Mouse (Mus musculus): ENCODE results near the gene March1. TPM values are rescaled to one million over a fixed set of nuclear protein-coding genes. Genes with fewer than 3 reads are reported as not detected.

The March1 gene
- polyA plus RNA-seq, 1 experiment from 2014 or later: 0.78 TPM

DNA sequence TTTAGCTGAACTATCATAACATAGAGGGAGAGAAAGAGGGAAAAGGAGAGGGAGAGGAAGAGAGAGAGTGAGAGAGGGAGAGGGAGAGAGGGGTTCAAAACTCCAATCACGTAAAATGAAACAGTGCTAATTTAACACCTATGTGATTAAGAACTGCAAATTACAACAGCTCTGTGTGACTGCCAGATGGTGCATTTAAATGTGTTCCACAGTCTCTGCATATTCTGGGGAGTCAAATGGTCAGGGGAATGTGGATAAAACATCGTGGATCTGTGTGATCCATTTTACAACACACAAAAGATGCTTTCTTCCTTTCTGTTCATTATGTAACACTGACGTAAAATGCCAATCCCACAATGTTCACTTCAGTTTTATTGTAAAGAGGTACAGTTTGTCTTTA lies 416.0 kb downstream of the March1 start:
- Histone ChIP-seq H3K27ac (replicated peaks in 1 of 2; ENCODE audit: control insufficient read depth in 1 of 2, insufficient read depth in 1 of 2, low read depth in 2 of 2, low read length in 2 of 2) (no peak overlapping the region), H3K4me2 (ENCODE audit: low read length) (no peak overlapping the region), H3K4me1 (ENCODE audit: control insufficient read depth in 2 of 2, insufficient read depth in 2 of 2, low read length in 2 of 2) (no peaks in the 10 kb centered on the region), H3K9me3 (ENCODE audit: control insufficient read depth, low read length) (no peaks in the 10 kb centered on the region), H3K4me3 (ENCODE audit: control insufficient read depth in 1 of 2, insufficient read depth in 1 of 2, low read depth in 1 of 2, low read length in 2 of 2) (no peak overlapping the region), H3K27me3 (ENCODE audit: control insufficient read depth, insufficient read depth, low read length) (no peaks in the 10 kb centered on the region), H3K9ac (ENCODE audit: low read length) (no peak overlapping the region), H3K36me3 (ENCODE audit: control insufficient read depth, insufficient read depth, low read length) (no peaks in the 10 kb centered on the region)
- no peak for ATAC-seq (ENCODE audit: insufficient number of reproducible peaks, insufficient read depth, low FRiP score, low read depth)
- 71% methylated on average over 3 of the region's 3 CpGs for WGBS

GRCm38 (mm10) chr8:66034429-66034828 lies 416.7 kb downstream of the March1 start:
- Histone ChIP-seq H3K4me3 (ENCODE audit: control insufficient read depth in 1 of 2, insufficient read depth in 1 of 2, low read depth in 1 of 2, low read length in 2 of 2) (no peak overlapping the region), H3K9ac (ENCODE audit: low read length) (no peak overlapping the region), H3K4me1 (ENCODE audit: control insufficient read depth in 2 of 2, insufficient read depth in 2 of 2, low read length in 2 of 2) (no peaks in the 10 kb centered on the region), H3K9me3 (ENCODE audit: control insufficient read depth, low read length) (no peaks in the 10 kb centered on the region), H3K4me2 (ENCODE audit: low read length) (no peak overlapping the region), H3K27ac (replicated peaks in 1 of 2; ENCODE audit: control insufficient read depth in 1 of 2, insufficient read depth in 1 of 2, low read depth in 2 of 2, low read length in 2 of 2) (no peak overlapping the region), H3K36me3 (ENCODE audit: control insufficient read depth, insufficient read depth, low read length) (no peaks in the 10 kb centered on the region), H3K27me3 (ENCODE audit: control insufficient read depth, insufficient read depth, low read length) (no peaks in the 10 kb centered on the region)
- WGBS: 77% methylated on average over 3 of the region's 3 CpGs
- no peak for ATAC-seq (ENCODE audit: insufficient number of reproducible peaks, insufficient read depth, low FRiP score, low read depth)

DNA sequence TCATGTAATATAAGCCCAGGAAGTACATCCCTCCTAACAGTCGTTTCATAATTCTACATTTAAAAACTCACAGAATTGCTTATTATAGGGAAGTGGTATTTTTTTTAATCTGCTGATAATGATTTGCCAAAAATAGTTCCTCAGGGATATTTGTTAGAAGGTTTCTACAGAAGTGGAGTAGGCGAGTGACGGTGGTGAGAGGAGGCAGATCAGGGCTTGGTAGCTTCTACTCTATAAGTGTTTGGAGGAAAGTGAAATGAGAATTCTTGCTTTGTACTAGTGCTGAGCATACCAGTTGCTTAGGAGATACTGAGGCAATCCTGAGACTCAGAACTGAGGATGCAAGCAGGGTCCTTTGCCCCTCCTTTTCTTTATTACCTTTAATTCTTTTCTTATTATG lies 476.5 kb downstream of the March1 start:
- Histone ChIP-seq H3K4me3 (ENCODE audit: control insufficient read depth in 1 of 2, insufficient read depth in 1 of 2, low read depth in 1 of 2, low read length in 2 of 2) (no peak overlapping the region), H3K9me3 (ENCODE audit: control insufficient read depth, low read length) (no peaks in the 10 kb centered on the region), H3K4me2 (ENCODE audit: low read length) (no peak overlapping the region), H3K36me3 (ENCODE audit: control insufficient read depth, insufficient read depth, low read length) (no peaks in the 10 kb centered on the region), H3K27me3 (ENCODE audit: control insufficient read depth, insufficient read depth, low read length) (no peaks in the 10 kb centered on the region), H3K4me1 (ENCODE audit: control insufficient read depth in 2 of 2, insufficient read depth in 2 of 2, low read length in 2 of 2) (peaks cover 3% of the 10 kb centered on the region in 2 experiments; a peak in 2 of 4 replicates), H3K9ac (ENCODE audit: low read length) (no peak overlapping the region), H3K27ac (replicated peaks in 1 of 2; ENCODE audit: control insufficient read depth in 1 of 2, insufficient read depth in 1 of 2, low read depth in 2 of 2, low read length in 2 of 2) (no peak overlapping the region)
- WGBS: 70% methylated on average over 3 of the region's 3 CpGs
- ATAC-seq (ENCODE audit: insufficient number of reproducible peaks, insufficient read depth, low FRiP score, low read depth): no peak

GRCm38 (mm10) chr8:66098148-66098547 lies 480.4 kb downstream of the March1 start:
- Histone ChIP-seq H3K4me3 (ENCODE audit: control insufficient read depth in 1 of 2, insufficient read depth in 1 of 2, low read depth in 1 of 2, low read length in 2 of 2) (no peak overlapping the region), H3K9me3 (ENCODE audit: control insufficient read depth, low read length) (no peaks in the 10 kb centered on the region), H3K27me3 (ENCODE audit: control insufficient read depth, insufficient read depth, low read length) (no peaks in the 10 kb centered on the region), H3K9ac (ENCODE audit: low read length) (no peak overlapping the region), H3K4me2 (ENCODE audit: low read length) (no peak overlapping the region), H3K36me3 (ENCODE audit: control insufficient read depth, insufficient read depth, low read length) (no peaks in the 10 kb centered on the region), H3K4me1 (ENCODE audit: control insufficient read depth in 2 of 2, insufficient read depth in 2 of 2, low read length in 2 of 2) (no peaks in the 10 kb centered on the region), H3K27ac (replicated peaks in 1 of 2; ENCODE audit: control insufficient read depth in 1 of 2, insufficient read depth in 1 of 2, low read depth in 2 of 2, low read length in 2 of 2) (no peak overlapping the region)
- ATAC-seq (ENCODE audit: insufficient number of reproducible peaks, insufficient read depth, low FRiP score, low read depth): no peak
- WGBS: 42% methylated on average over 1 of the region's 1 CpGs

DNA sequence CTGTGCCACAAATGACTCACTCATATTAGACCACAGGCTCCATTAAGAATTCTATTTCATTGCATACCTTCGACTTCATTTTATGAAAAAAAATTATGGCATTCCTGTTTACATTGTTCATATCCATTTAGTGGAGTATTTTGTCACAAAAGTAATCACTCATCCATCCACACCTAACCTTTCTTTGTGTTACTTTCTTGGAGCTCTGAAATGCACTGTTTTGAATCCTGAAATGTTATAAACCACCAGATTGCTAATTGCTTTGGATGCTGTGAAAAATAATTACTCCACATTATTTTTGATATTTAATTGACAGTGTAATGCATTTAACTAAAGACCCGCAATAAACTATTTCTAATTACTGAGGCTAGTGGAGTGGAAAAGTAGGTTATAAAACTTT lies 501.6 kb downstream of the March1 start:
- Histone ChIP-seq H3K27me3 (ENCODE audit: control insufficient read depth, insufficient read depth, low read length) (no peaks in the 10 kb centered on the region), H3K27ac (replicated peaks in 1 of 2; ENCODE audit: control insufficient read depth in 1 of 2, insufficient read depth in 1 of 2, low read depth in 2 of 2, low read length in 2 of 2) (no peak overlapping the region)
- ATAC-seq (ENCODE audit: insufficient number of reproducible peaks, insufficient read depth, low FRiP score, low read depth): no peak

DNA sequence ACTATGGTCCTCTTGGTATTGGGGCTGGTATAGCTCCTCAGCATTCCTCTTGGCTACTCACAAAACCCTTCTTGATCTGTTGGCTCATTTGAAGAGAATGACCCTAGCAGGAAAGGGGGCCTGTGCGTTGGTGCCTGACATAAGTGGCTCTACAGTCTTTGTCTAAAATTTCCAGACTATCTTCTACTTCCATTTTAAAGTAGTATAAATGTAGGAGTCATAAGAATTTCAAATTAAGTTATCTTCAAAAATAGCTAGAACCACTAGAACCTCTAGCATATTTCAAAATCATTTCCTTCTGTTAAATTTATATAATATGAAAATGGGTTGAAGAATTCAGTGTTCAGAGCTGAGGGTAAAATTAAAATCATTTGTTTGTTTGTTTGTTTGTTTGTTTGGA lies 541.9 kb downstream of the March1 start:
- Histone ChIP-seq H3K4me2 (ENCODE audit: low read length) (no peak overlapping the region), H3K9me3 (ENCODE audit: control insufficient read depth, low read length) (no peaks in the 10 kb centered on the region), H3K4me3 (ENCODE audit: control insufficient read depth in 1 of 2, insufficient read depth in 1 of 2, low read depth in 1 of 2, low read length in 2 of 2) (no peak overlapping the region), H3K27me3 (ENCODE audit: control insufficient read depth, insufficient read depth, low read length) (no peaks in the 10 kb centered on the region), H3K36me3 (ENCODE audit: control insufficient read depth, insufficient read depth, low read length) (no peaks in the 10 kb centered on the region), H3K4me1 (ENCODE audit: control insufficient read depth in 2 of 2, insufficient read depth in 2 of 2, low read length in 2 of 2) (no peaks in the 10 kb centered on the region), H3K9ac (ENCODE audit: low read length) (no peak overlapping the region), H3K27ac (replicated peaks in 1 of 2; ENCODE audit: control insufficient read depth in 1 of 2, insufficient read depth in 1 of 2, low read depth in 2 of 2, low read length in 2 of 2) (no peak overlapping the region)
- WGBS: 85% methylated on average over 1 of the region's 1 CpGs
- ATAC-seq (ENCODE audit: insufficient number of reproducible peaks, insufficient read depth, low FRiP score, low read depth): no peak

More for the DNA sequence above, 501.6 kb downstream of the March1 start:
- Histone ChIP-seq H3K4me1 (ENCODE audit: control insufficient read depth in 2 of 2, insufficient read depth in 2 of 2, low read length in 2 of 2) (no peaks in the 10 kb centered on the region), H3K9ac (ENCODE audit: low read length) (no peak overlapping the region), H3K4me3 (ENCODE audit: control insufficient read depth in 1 of 2, insufficient read depth in 1 of 2, low read depth in 1 of 2, low read length in 2 of 2) (no peak overlapping the region), H3K36me3 (ENCODE audit: control insufficient read depth, insufficient read depth, low read length) (no peaks in the 10 kb centered on the region), H3K9me3 (ENCODE audit: control insufficient read depth, low read length) (no peaks in the 10 kb centered on the region), H3K4me2 (ENCODE audit: low read length) (no peak overlapping the region)
- WGBS: 76% methylated on average over 2 of the region's 2 CpGs

GRCm38 (mm10) chr8:66166835-66167234 lies 549.1 kb downstream of the March1 start:
- Histone ChIP-seq H3K36me3 (ENCODE audit: control insufficient read depth, insufficient read depth, low read length) (no peaks in the 10 kb centered on the region), H3K4me2 (ENCODE audit: low read length) (no peak overlapping the region)
- WGBS: 75% methylated on average over 1 of the region's 1 CpGs

DNA sequence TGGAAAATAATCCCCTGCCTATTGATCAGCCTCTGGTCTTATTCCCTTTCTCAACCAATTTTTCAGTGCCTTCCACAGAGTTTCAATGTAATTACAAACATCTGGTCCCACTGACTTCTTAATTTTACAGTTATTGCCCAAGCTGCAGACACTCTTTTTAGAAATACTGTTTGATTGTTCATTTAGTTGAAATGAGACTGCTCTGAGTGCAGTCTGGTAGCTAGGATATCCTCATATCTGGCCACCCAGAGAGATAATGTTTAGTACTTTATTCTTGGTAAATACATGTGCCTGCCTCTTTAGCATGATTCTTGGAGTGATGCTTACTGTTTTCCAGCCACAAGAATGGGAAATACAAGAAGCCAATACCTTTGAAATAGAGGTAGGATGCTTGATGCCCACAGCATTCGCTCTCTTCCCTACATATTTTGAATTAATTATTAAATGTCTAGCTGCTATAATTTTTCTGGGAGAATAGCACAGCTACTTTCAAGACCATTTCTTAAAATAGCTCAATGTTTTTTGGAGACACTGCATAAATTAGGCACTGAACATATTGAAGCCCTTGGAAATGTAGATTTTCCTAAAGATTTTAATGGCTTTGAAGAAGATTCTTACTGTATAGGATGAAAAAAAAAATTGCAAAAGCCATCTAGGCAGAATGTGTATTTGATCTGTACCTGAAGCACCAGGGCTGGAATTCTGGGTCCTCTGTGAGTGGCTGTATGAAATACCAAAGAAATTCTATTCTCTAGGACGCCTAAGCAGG lies 549.9 kb downstream of the March1 start:
- Histone ChIP-seq H3K4me3 (ENCODE audit: control insufficient read depth in 1 of 2, insufficient read depth in 1 of 2, low read depth in 1 of 2, low read length in 2 of 2) (no peak overlapping the region), H3K4me1 (ENCODE audit: control insufficient read depth in 2 of 2, insufficient read depth in 2 of 2, low read length in 2 of 2) (no peaks in the 10 kb centered on the region), H3K9ac (ENCODE audit: low read length) (no peak overlapping the region), H3K9me3 (ENCODE audit: control insufficient read depth, low read length) (no peaks in the 10 kb centered on the region), H3K36me3 (ENCODE audit: control insufficient read depth, insufficient read depth, low read length) (no peaks in the 10 kb centered on the region), H3K4me2 (ENCODE audit: low read length) (no peak overlapping the region), H3K27ac (replicated peaks in 1 of 2; ENCODE audit: control insufficient read depth in 1 of 2, insufficient read depth in 1 of 2, low read depth in 2 of 2, low read length in 2 of 2) (no peak overlapping the region), H3K27me3 (ENCODE audit: control insufficient read depth, insufficient read depth, low read length) (no peaks in the 10 kb centered on the region)
- 69% methylated on average over 2 of the region's 2 CpGs for WGBS
- ATAC-seq (ENCODE audit: insufficient number of reproducible peaks, insufficient read depth, low FRiP score, low read depth): no peak

More at GRCm38 (mm10) chr8:66166835-66167234, 549.1 kb downstream of the March1 start:
- no peaks in the 10 kb centered on the region for H3K27me3 ChIP-seq (ENCODE audit: control insufficient read depth, insufficient read depth, low read length)
- no peak overlapping the region for H3K4me3 ChIP-seq (ENCODE audit: control insufficient read depth in 1 of 2, insufficient read depth in 1 of 2, low read depth in 1 of 2, low read length in 2 of 2)
- no peaks in the 10 kb centered on the region for H3K4me1 ChIP-seq (ENCODE audit: control insufficient read depth in 2 of 2, insufficient read depth in 2 of 2, low read length in 2 of 2)
- no peak for ATAC-seq (ENCODE audit: insufficient number of reproducible peaks, insufficient read depth, low FRiP score, low read depth)
- H3K27ac ChIP-seq (replicated peaks in 1 of 2; ENCODE audit: control insufficient read depth in 1 of 2, insufficient read depth in 1 of 2, low read depth in 2 of 2, low read length in 2 of 2): no peak overlapping the region
- H3K9ac ChIP-seq (ENCODE audit: low read length): no peak overlapping the region
- no peaks in the 10 kb centered on the region for H3K9me3 ChIP-seq (ENCODE audit: control insufficient read depth, low read length)

Measured in heart, embryonic 14.5 days (tissue).